Mouse (Mus musculus): ENCODE results near the gene Tia1. TPM values are rescaled to one million over a fixed set of nuclear protein-coding genes. Genes with fewer than 3 reads are reported as not detected.

Tia1 gene
- polyA plus RNA-seq, 1 experiment, result 11.5 TPM

DNA sequence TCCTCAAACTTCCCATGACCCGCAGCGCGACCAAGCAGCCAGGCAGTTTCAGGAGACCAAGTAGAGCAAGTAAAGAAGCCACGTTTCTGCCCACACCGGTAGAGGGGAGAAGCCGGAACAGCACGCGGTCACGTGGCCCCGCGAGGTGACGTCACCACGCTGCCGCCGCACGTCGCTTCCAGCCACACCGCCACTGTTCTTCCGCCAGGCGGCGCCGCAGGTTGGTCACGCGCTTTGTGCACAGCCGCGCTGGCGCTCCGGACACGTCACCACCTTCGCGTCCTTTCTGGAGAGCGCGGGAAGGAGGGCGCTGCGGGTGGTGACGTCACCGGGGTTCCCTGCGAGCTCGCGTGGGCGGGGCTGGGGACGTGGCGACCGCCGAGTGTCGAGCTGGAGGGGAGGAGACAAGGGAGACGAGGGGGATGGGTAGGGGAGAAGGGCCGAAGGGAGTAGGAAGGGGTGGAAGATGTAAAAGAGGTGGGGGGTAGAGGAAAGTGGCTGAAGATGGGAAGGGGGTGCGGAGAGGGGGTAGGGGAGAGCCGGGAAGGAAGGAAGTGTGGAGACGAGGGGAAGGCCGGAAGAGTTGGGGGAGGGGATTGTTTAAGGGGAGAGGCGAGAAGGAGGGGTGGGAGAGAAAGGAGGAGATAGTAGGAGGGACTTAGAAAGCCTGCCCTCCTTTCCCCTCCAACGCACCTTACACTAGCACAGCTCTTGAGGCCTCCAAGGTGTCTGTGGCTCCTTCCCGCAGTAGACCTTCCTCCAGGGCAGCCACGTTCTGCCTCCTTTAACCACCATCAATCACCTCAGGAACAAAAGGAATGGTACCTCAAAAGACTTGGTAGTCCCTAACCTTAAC lies 68.3 kb downstream of the Tia1 start:
- H3K36me3 ChIP-seq (ENCODE audit: control insufficient read depth, insufficient read depth, low read length), result no peaks in the 10 kb centered on the region
- under 1% methylated on average over 56 of the region's 56 CpGs for WGBS
- H3K4me3 ChIP-seq (ENCODE audit: insufficient read depth, low read depth, low read length), result peak overlapping the region; percentile 61
- peaks cover 26% of the 10 kb centered on the region; the same call in 1 of the 2 replicates for H3K4me1 ChIP-seq (ENCODE audit: control insufficient read depth, insufficient read depth, low read length)
- TF ChIP-seq POLR2A (IDR thresholded peaks at IDR 0.05; ENCODE audit: low read depth, low read length), result peak; percentile 97
- peak; percentile 97 for TF ChIP-seq CTCF (conservative IDR thresholded peaks at IDR 0.05; ENCODE audit: insufficient read depth, insufficient read length, low read depth, low read length)
- DNase-seq, result peak; percentile 99
- H3K27ac ChIP-seq (ENCODE audit: insufficient read depth, low read depth, low read length), result peak overlapping the region; percentile 95
- no peaks in the 10 kb centered on the region for H3K27me3 ChIP-seq (replicated peaks; ENCODE audit: control insufficient read depth, insufficient read depth, low read length)

DNA sequence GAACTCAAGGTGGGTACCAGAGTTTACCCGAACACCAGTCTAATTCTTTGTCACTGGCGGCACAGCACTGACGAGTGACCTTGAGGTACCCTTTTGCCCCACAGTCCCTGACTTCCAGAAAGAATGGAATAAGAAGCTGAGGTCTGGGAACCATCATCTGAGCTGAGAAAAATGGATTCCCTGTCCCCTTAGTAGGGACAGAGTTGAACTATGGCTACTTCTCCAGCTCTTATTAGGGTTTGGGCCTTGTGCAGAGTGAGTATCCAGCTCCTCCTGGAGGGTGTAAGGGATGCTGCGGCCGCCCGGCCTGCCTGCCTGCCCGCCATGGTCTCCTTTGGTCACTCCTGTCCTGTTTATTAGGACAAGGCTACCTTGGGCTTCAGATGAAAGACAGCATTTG lies 69.1 kb downstream of the Tia1 start:
- TF ChIP-seq POLR2A (IDR thresholded peaks at IDR 0.05; ENCODE audit: low read depth, low read length) (no peak), CTCF (conservative IDR thresholded peaks at IDR 0.05; ENCODE audit: insufficient read depth, insufficient read length, low read depth, low read length) (no peak)
- no peaks in the 10 kb centered on the region for H3K27me3 ChIP-seq (replicated peaks; ENCODE audit: control insufficient read depth, insufficient read depth, low read length)
- 43% methylated on average over 7 of the region's 7 CpGs for WGBS
- H3K4me3 ChIP-seq (ENCODE audit: insufficient read depth, low read depth, low read length), result peak overlapping the region; percentile 51
- no peaks in the 10 kb centered on the region for H3K36me3 ChIP-seq (ENCODE audit: control insufficient read depth, insufficient read depth, low read length)
- peaks cover 26% of the 10 kb centered on the region; the same call in 1 of the 2 replicates for H3K4me1 ChIP-seq (ENCODE audit: control insufficient read depth, insufficient read depth, low read length)
- peak overlapping the region; percentile 95 for H3K27ac ChIP-seq (ENCODE audit: insufficient read depth, low read depth, low read length)
- DNase-seq, result peak; percentile 40

DNA sequence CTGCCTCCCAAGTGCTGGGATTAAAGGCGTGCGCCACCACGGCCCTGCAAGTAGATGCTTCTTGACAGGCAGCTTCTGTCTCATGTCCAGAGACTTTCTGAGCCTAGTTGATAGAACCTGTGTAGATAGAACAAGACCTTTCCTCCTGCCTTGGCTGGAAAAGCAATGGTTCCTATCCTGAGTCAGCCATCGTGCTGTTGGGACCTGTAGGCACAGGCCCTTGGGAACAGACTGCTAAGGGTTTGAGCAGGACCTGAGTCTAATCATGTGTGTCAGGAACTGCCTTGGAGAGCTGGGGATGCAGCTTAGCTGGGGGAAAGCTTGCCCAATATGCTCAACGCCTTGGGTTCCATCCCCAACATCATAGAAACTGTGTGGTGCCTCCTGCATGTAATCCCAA lies 70.1 kb downstream of the Tia1 start:
- Histone ChIP-seq H3K27me3 (replicated peaks; ENCODE audit: control insufficient read depth, insufficient read depth, low read length) (no peaks in the 10 kb centered on the region), H3K36me3 (ENCODE audit: control insufficient read depth, insufficient read depth, low read length) (no peaks in the 10 kb centered on the region), H3K4me1 (ENCODE audit: control insufficient read depth, insufficient read depth, low read length) (peaks cover 31% of the 10 kb centered on the region), H3K4me3 (ENCODE audit: insufficient read depth, low read depth, low read length) (no peak overlapping the region), H3K27ac (ENCODE audit: insufficient read depth, low read depth, low read length) (no peak overlapping the region)
- DNase-seq, result no peak
- no peak for TF ChIP-seq POLR2A (IDR thresholded peaks at IDR 0.05; ENCODE audit: low read depth, low read length)
- no peak for TF ChIP-seq CTCF (conservative IDR thresholded peaks at IDR 0.05; ENCODE audit: insufficient read depth, insufficient read length, low read depth, low read length)
- 97% methylated on average over 5 of the region's 5 CpGs for WGBS

DNA sequence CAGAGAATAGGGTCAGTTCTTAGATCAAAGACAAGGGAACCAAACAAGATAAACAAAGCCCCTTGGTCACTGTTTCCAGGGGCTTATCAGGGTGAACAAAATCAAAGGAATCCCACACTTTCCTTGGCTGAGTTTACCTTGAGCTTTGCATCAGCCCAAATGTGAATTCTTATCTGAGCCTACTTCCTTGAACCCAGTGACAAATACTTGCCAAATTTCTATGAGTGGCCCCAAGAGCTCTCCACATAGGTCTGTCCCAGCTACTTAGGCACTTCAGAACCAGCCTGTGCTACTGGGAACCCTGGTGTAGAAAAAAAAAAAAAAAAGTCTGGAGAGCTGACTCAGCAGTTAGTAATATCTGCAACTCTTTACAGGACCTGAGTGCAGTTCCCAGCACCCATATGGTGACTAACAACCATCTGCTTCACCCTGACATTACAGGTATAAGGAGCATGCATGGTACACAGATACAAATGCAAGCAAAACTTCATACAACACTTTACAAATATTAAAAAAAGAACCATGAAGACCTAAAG lies 70.7 kb downstream of the Tia1 start:
- Histone ChIP-seq H3K27ac (ENCODE audit: insufficient read depth, low read depth, low read length) (no peak overlapping the region), H3K27me3 (replicated peaks; ENCODE audit: control insufficient read depth, insufficient read depth, low read length) (no peaks in the 10 kb centered on the region), H3K4me3 (ENCODE audit: insufficient read depth, low read depth, low read length) (no peak overlapping the region), H3K36me3 (ENCODE audit: control insufficient read depth, insufficient read depth, low read length) (no peaks in the 10 kb centered on the region), H3K4me1 (ENCODE audit: control insufficient read depth, insufficient read depth, low read length) (peaks cover 37% of the 10 kb centered on the region)
- DNase-seq, result no peak
- TF ChIP-seq CTCF (conservative IDR thresholded peaks at IDR 0.05; ENCODE audit: insufficient read depth, insufficient read length, low read depth, low read length) (no peak), POLR2A (IDR thresholded peaks at IDR 0.05; ENCODE audit: low read depth, low read length) (no peak)

DNA sequence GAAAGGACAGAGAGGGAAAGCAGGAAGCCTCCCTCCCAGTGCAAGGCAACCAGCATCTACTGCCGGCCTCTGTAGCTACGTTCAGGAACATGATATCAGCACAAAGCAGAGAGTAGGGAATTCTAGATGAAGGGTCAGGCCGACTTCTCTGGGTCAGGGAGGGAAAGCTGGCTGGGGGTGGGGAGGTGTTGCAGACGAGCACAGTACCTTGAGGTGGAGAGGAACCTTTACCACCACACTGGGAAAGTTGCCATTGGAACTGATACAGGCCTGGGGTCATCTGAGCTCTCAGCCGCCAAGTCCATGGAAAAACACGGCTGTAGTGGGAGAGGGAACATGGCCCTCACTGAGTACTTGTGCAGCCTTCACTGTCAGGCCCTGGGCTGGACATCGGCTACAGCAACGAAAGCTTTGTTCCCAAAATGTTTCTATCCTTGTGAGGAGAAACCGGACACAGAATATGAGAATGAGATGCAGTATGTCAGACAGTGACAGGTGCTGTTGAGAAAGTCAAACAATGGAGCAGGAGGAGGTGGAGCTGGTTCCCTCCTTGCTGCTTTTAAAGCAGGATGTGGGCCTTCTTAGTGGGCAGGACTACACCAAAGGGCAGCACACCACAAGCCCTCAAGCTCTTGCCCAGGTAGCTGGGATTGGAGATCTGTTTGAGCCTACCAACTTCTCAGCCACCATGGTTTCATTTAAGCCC lies 71.6 kb downstream of the Tia1 start:
- Histone ChIP-seq H3K4me3 (ENCODE audit: insufficient read depth, low read depth, low read length) (no peak overlapping the region), H3K27me3 (replicated peaks; ENCODE audit: control insufficient read depth, insufficient read depth, low read length) (no peaks in the 10 kb centered on the region), H3K4me1 (ENCODE audit: control insufficient read depth, insufficient read depth, low read length) (peaks cover 46% of the 10 kb centered on the region), H3K27ac (ENCODE audit: insufficient read depth, low read depth, low read length) (peak overlapping the region; percentile 40), H3K36me3 (ENCODE audit: control insufficient read depth, insufficient read depth, low read length) (no peaks in the 10 kb centered on the region)
- 33% methylated on average over 9 of the region's 9 CpGs for WGBS
- TF ChIP-seq POLR2A (IDR thresholded peaks at IDR 0.05; ENCODE audit: low read depth, low read length), result no peak
- TF ChIP-seq CTCF (conservative IDR thresholded peaks at IDR 0.05; ENCODE audit: insufficient read depth, insufficient read length, low read depth, low read length), result no peak
- no peak for DNase-seq

DNA sequence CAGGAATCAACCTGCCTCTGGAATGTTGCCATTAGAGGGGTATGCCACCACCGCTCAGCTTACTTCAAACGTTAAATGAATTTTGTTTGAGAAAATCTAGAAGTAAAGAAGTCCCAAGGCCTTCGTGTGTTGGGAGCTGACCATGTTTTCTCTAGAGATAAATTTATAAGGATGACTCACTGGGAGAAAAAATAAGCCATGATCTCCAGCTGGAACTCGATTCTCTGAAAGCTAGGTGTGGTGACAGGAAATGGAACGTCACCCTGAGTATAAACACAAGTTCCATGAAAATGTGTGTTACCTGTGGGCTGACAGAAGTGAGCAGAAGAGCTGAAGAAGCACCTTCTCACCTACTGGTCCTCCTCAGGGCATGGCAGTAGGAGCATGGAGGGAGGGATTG lies 72.9 kb downstream of the Tia1 start:
- TF ChIP-seq POLR2A (IDR thresholded peaks at IDR 0.05; ENCODE audit: low read depth, low read length), result no peak
- no peak for TF ChIP-seq CTCF (conservative IDR thresholded peaks at IDR 0.05; ENCODE audit: insufficient read depth, insufficient read length, low read depth, low read length)
- Histone ChIP-seq H3K36me3 (ENCODE audit: control insufficient read depth, insufficient read depth, low read length) (no peaks in the 10 kb centered on the region), H3K4me1 (ENCODE audit: control insufficient read depth, insufficient read depth, low read length) (peaks cover 39% of the 10 kb centered on the region), H3K27me3 (replicated peaks; ENCODE audit: control insufficient read depth, insufficient read depth, low read length) (no peaks in the 10 kb centered on the region), H3K27ac (ENCODE audit: insufficient read depth, low read depth, low read length) (no peak overlapping the region), H3K4me3 (ENCODE audit: insufficient read depth, low read depth, low read length) (no peak overlapping the region)
- 69% methylated on average over 5 of the region's 5 CpGs for WGBS
- no peak for DNase-seq

DNA sequence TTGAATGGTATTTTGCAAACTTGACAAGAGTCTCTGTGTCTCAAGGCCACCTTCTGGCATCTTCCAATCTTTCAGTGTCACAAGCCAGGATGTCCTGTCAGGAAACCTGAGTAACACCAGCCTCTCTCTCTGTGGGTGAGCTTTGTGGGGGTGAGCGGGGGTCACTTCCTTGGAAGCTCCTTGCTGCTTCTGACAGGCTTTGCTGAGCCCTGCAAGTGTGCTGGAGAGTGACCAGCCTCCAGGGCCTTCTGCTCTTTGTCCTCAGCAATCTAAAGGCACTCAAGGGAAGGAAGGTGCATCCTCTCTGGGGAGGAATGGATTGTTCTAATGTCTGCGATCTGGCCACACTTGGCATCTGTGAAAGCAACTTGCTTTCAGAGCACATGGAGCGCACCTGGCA lies 75.3 kb downstream of the Tia1 start:
- WGBS, result 38% methylated on average over 3 of the region's 3 CpGs
- H3K36me3 ChIP-seq (ENCODE audit: control insufficient read depth, insufficient read depth, low read length), result no peaks in the 10 kb centered on the region
- peak; percentile 83 for DNase-seq
- H3K27me3 ChIP-seq (replicated peaks; ENCODE audit: control insufficient read depth, insufficient read depth, low read length), result no peaks in the 10 kb centered on the region
- H3K27ac ChIP-seq (ENCODE audit: insufficient read depth, low read depth, low read length), result peak overlapping the region; percentile 93
- peaks cover 29% of the 10 kb centered on the region for H3K4me1 ChIP-seq (ENCODE audit: control insufficient read depth, insufficient read depth, low read length)
- TF ChIP-seq POLR2A (IDR thresholded peaks at IDR 0.05; ENCODE audit: low read depth, low read length) (no peak), CTCF (conservative IDR thresholded peaks at IDR 0.05; ENCODE audit: insufficient read depth, insufficient read length, low read depth, low read length) (no peak)
- H3K4me3 ChIP-seq (ENCODE audit: insufficient read depth, low read depth, low read length), result no peak overlapping the region

Measured in kidney, adult 2 months (tissue).